Mouse (Mus musculus) liver, embryonic 13.5 days (tissue): ENCODE results near the gene Vps36. TPM values are rescaled to one million over a fixed set of nuclear protein-coding genes. Genes with fewer than 3 reads are reported as not detected.

ENCODE experiments used
- ATAC-seq: fragments of 200-750 bp; cut with Nextera tagmentation; 2 replicates; pipeline ENCODE4 v1.8.0; 2017; ENCODE audit warnings: low read depth, mild to moderate bottlenecking, moderate number of reproducible peaks, moderate library complexity
- DNase-seq: peaks from one replicate; pipeline ENCODE4 v3.0.0; 2022
- H3K27ac ChIP-seq: fragments of 300-500 bp; sonication (generic); 2 replicates; pipeline ENCODE4 v1.5.1; 2015; ENCODE audit warnings: moderate library complexity, mild to moderate bottlenecking, inconsistent platforms
- H3K27me3 ChIP-seq: fragments of 300-500 bp; sonication (generic); 2 replicates; pipeline ENCODE4 v1.6.1; 2015; ENCODE audit warnings: mild to moderate bottlenecking, inconsistent platforms
- H3K36me3 ChIP-seq: fragments of 300-500 bp; sonication (generic); 2 replicates; pipeline ENCODE4 v1.6.1; 2015; ENCODE audit warnings: mild to moderate bottlenecking, inconsistent platforms
- H3K4me1 ChIP-seq: fragments of 300-500 bp; sonication (generic); replicated peaks from 2 replicates; pipeline ENCODE4 v1.6.1; 2015; ENCODE audit warnings: inconsistent platforms
- H3K4me2 ChIP-seq: fragments of 300-500 bp; sonication (generic); 2 replicates; pipeline ENCODE4 v1.6.1; 2015; ENCODE audit warnings: inconsistent platforms, mild to moderate bottlenecking, moderate library complexity
- H3K4me3 ChIP-seq: fragments of 300-500 bp; sonication (generic); replicated peaks from 2 replicates; pipeline ENCODE4 v1.5.1; 2015; ENCODE audit warnings: mild to moderate bottlenecking, inconsistent platforms
- H3K9ac ChIP-seq: fragments of 300-500 bp; sonication (generic); 2 replicates; pipeline ENCODE4 v1.6.1; 2015; ENCODE audit warnings: mild to moderate bottlenecking, inconsistent platforms
- H3K9me3 ChIP-seq: fragments of 300-500 bp; sonication (generic); replicated peaks from 2 replicates; pipeline ENCODE4 v1.6.1; 2016; ENCODE audit warnings: inconsistent platforms
- WGBS: fragments of 180-500 bp; shearing (Covaris S2); methylation state at CpG from one replicate; pipeline ENCODE4 v1.1.7; 2015; ENCODE audit not compliant: insufficient replicate concordance; 5-methylcytosine and 5-hydroxymethylcytosine counted together
- polyA plus RNA-seq: library from polyadenylated mRNA; unstranded; fragments of >200 nt; fragmentation: Nextera tagmentation; extraction: Ambion mirVana; gene quantifications from 2 replicates; pipeline ENCODE4 v1.2.1, GENCODE M21; 2015

Gene Vps36
- polyA plus RNA-seq, 1 experiment from 2014 or later = 11.5 TPM

DNA sequence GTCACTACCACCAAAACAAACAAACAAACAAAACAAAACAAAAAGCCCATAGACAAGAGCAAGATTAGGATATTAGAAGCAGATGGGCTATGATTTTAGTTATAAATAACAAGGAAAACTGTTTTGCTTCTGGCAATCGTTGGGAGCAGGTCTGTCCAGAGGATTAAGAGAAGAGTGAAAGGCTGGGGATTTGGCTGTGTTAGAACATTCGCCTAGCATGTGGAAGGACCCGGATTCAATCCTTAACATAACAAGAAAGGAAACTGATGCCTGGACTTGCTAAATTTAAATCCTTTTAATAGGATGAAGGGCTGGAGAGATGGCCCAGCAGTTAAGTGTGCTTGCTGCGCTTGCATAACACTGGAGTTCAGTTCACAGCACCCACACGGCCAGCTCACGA lies 71.7 kb downstream of the Vps36 start:
- no peak for ATAC-seq
- Histone ChIP-seq H3K36me3 (no peaks in the 10 kb centered on the region), H3K4me1 (0 out of 2 replicates have a peak, but pooled peaks cover 4% of the 10 kb centered on the region), H3K4me2 (no peak overlapping the region), H3K9me3 (no peaks in the 10 kb centered on the region), H3K9ac (no peak overlapping the region), H3K27ac (no peak overlapping the region), H3K27me3 (no peaks in the 10 kb centered on the region), H3K4me3 (no peak overlapping the region)
- no peak for DNase-seq
- WGBS = 69% methylated on average over 6 of the region's 6 CpGs

DNA sequence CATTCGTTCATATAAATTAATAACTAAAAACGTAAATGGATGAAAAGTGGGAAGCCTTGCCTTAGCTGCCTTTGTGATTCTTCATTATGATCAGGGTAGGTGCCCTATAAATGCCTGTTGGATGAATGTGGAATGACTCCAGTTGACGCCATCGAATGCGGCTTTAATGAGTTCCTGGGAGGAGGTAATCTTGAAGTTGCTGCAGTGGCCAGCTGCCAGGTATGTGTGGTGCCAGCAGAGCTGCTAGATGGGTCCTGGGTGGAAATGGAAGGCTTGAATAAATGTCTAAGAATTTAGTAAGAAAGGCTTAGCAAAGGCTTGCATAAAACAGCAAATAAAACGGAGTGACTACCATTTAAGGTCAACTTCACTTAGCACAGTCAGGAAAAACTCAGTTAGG lies 72.2 kb downstream of the Vps36 start:
- H3K4me3 ChIP-seq = no peak overlapping the region
- H3K9ac ChIP-seq = no peak overlapping the region
- H3K36me3 ChIP-seq = no peaks in the 10 kb centered on the region
- no peak overlapping the region for H3K27ac ChIP-seq
- H3K9me3 ChIP-seq = no peaks in the 10 kb centered on the region
- DNase-seq (no peak), ATAC-seq (no peak)
- 0 out of 2 replicates have a peak, but pooled peaks cover 3% of the 10 kb centered on the region for H3K4me1 ChIP-seq
- 75% methylated on average over 6 of the region's 6 CpGs for WGBS
- no peak overlapping the region for H3K4me2 ChIP-seq
- no peaks in the 10 kb centered on the region for H3K27me3 ChIP-seq

DNA sequence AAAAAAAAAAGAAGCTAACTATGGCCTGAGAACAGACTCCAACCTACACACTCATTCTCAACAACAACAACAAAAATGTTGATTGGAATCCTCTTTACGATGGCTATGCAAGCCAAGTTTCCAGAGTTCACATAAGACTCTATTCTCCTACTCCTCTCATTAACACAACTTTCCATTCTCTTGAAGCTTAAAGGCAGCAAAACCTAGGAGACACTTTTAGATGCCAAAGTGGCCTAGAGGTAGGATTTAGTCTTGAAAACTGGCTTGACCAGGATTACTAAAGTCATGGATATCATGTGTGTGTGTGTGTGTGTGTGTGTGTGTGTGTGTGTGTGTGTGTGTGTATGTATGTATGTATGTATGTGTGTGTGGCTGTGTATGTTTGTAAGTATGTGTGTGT lies 72.6 kb downstream of the Vps36 start:
- Histone ChIP-seq H3K9ac (no peak overlapping the region), H3K4me3 (no peak overlapping the region), H3K9me3 (no peaks in the 10 kb centered on the region), H3K36me3 (no peaks in the 10 kb centered on the region), H3K4me1 (no peaks in the 10 kb centered on the region), H3K4me2 (no peak overlapping the region), H3K27ac (no peak overlapping the region), H3K27me3 (no peaks in the 10 kb centered on the region)
- 75% methylated on average over 1 of the region's 1 CpGs for WGBS
- ATAC-seq = no peak
- DNase-seq = no peak

DNA sequence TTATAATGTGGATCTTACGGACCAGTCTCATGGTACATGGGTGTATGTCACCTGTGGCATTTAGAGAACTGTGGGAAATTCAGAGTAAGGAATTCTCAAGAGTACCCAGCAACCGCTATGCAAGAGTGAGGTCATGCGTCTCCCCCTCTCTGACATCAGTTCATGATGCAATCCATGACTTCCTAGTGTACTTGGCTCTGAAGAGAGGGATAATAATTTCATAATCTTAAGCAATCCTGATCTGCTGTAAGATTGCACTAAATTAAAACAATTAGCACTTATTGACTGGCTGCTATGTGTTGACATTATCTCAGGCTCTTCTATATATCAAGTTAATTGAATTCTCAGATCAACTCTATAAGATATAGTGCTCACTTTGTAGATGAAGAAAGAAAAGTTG lies 74.2 kb downstream of the Vps36 start:
- Histone ChIP-seq H3K27me3 (no peaks in the 10 kb centered on the region), H3K4me1 (no peaks in the 10 kb centered on the region), H3K36me3 (no peaks in the 10 kb centered on the region), H3K4me3 (no peak overlapping the region), H3K9me3 (no peaks in the 10 kb centered on the region), H3K4me2 (no peak overlapping the region), H3K27ac (no peak overlapping the region), H3K9ac (no peak overlapping the region)
- no peak for ATAC-seq
- DNase-seq = no peak
- WGBS = 68% methylated on average over 3 of the region's 3 CpGs

Other genes starting within 250 kb of the Vps36 start
- gene Defb13, start 246.0 kb upstream of the Vps36 start, polyA plus RNA-seq = not detected in 2 replicates
- not detected in 2 replicates for gene Fam90a1a, start 234.1 kb upstream of the Vps36 start, polyA plus RNA-seq
- gene Ccdc70, start 223.0 kb upstream of the Vps36 start, polyA plus RNA-seq = not detected in 2 replicates
- 10.4 and 13.0 TPM in 2 replicates for gene Atp7b, start 132.5 kb upstream of the Vps36 start, polyA plus RNA-seq
- 9.9 and 13.1 TPM in 2 replicates for gene Alg11, start 132.1 kb upstream of the Vps36 start, polyA plus RNA-seq
- gene Nek5, start 67.8 kb upstream of the Vps36 start, polyA plus RNA-seq = 0.06 TPM in 1 of 2 replicates, not detected in the other
- gene Nek3, start 26.4 kb upstream of the Vps36 start, polyA plus RNA-seq = 1.5 and 1.7 TPM in 2 replicates
- gene Ckap2, start 7.0 kb upstream of the Vps36 start, polyA plus RNA-seq = 22.2 and 28.5 TPM in 2 replicates
- gene Thsd1, start 34.5 kb downstream of the Vps36 start, polyA plus RNA-seq = 1.5 and 2.3 TPM in 2 replicates
- gene Tpte, start 90.6 kb downstream of the Vps36 start, polyA plus RNA-seq = not detected in 2 replicates
- gene Slc25a15, start 205.8 kb downstream of the Vps36 start, polyA plus RNA-seq = 22.2 and 26.9 TPM in 2 replicates
- gene Mrps31, start 218.6 kb downstream of the Vps36 start, polyA plus RNA-seq = 31.6 and 38.8 TPM in 2 replicates